Mouse (Mus musculus) Muller cell, postnatal 12 days (primary cell): Measurements from ENCODE around the gene Trmt11.
"Not testable (repeated sequence)": the region's sequence is repeated elsewhere in the genome, so short reads cannot be mapped to it uniquely, and the experiment has no call there.

Experiments
- DNase-seq: peaks from one replicate; pipeline ENCODE4 v3.0.0-alpha.2; 2015; ENCODE audit errors: inconsistent ontology term

Trmt11 gene

DNA sequence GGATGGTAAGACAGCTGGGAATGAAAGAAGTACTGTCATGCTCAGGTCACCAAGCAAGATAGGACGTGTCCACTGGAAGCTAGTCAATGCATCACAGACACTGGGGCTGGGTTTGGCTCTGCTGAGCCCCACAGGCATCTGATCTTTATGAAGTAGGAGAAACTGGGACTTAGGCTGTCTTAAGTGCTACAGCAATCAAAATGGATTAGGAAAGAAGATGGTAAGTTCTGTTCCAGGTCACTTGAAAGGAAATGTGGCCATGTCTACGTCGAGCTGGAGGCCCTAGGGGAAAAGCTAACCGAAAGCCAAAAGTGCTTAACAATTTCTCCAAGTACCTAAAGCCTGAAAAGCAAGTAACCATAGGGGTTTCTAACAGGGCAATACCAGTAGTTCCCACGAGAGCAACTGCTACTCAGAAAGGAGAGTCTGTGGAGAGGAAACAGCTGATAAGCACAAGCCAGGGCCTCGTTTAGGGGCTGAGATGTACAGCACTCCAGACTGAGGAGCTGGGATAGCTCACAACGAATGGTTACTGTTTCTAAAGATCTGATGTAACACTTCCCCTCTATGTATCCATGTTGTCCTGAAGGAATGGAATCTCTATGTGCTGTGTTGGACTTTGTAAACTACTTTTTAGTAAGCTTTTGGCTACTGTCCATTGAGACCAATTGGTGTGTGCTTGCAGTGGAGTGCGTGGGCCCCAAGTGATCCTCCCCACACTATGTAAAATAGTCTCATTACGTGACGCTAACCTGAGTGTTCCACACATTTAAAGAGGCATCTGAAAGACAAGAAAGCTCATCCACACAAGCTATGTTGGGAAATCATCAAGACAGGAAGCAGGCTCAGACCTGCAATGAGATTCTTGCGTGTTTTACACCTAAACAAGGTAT is 44.6 kb downstream of the Trmt11 start:
- DNase-seq, result no peak

DNA sequence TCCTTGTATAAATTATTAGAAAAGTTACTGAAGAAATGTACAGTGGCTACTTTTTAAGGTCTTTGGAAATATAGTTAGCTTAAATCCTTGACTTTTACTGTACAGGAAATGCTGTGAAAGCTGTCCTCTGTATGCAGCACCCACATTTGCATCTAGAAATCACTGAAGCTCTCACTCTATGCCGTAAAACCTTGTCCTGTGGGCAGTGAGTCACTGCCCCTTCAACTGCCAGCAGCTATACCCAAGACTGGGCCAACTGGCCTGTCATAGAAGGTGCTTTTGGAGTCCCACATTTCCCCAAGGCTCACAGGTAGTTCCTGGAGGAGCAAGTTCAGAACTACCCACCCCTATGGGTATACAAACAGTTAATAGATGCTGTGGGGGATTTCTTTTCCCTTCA is 48.2 kb downstream of the Trmt11 start:
- DNase-seq, result no peak

DNA sequence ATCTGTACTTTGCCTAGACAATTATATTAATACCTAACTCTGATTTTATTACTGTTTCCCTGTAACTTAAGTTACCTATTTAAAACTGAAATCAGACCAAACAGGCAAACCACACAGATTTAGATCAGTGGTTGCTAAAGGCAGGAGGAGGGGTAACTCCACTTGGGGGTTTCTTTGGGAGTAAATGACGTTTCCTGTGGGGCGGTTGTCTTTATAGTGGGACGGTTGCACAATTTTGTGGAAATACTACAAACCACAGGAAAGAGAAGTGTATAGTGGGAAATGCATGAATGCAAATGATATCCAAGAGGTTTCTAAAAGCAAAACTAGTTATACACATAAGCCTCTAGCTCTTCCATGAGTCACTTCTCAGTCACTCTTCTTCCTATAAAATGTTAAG is 50.6 kb downstream of the Trmt11 start:
- DNase-seq, result no peak

GRCm38 (mm10) chr10:30538538-30538815 is 62.1 kb downstream of the Trmt11 start:
- DNase-seq, result no peak

GRCm38 (mm10) chr10:30537734-30538537 is 62.6 kb downstream of the Trmt11 start:
- no peak for DNase-seq

GRCm38 (mm10) chr10:30535930-30536329 is 64.6 kb downstream of the Trmt11 start:
- not testable (repeated sequence) for DNase-seq

- DNase-seq, result no peak
These were observed 73.4 kb downstream of the Trmt11 start for GRCm38 (mm10) chr10:30527122-30527521.

DNA sequence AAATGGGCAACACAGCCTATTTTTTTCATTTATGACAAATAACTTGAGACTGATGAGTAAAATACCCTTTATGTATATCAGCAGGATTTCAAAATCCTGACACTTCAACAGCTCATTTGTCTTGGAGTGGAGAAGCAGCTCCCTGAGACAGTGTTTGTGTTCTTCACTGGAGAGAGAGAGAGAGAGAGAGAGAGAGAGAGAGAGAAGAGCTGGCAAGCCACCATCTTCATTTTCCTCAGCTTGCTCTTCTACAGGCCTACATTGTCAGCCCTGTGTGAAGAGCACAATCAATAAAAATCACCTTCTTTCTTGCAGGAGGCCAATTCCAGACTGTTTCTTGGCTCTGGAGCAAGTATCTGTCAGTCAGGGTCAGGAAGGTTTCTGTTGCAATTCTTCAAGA is 78.8 kb downstream of the Trmt11 start:
- DNase-seq, result no peak

DNA sequence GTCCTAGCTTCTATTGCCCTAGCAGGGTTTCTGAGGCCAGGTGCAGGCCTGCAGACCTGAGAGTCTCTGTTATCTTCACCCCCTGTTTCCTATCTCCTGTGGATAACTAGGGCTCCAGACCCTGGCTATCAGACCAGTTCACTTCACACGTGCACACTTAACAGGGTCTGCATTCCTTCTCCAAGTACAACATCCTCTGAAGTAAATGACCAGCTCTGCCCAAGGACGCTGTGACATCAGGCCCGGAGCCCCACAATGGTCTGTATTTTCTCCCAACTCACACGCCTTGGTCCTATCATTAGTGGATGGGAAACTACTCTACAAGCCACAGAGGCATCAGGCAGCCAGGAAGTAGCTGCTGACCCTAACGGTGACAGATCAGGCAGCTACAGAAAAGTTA is 81.4 kb downstream of the Trmt11 start:
- no peak for DNase-seq

DNA sequence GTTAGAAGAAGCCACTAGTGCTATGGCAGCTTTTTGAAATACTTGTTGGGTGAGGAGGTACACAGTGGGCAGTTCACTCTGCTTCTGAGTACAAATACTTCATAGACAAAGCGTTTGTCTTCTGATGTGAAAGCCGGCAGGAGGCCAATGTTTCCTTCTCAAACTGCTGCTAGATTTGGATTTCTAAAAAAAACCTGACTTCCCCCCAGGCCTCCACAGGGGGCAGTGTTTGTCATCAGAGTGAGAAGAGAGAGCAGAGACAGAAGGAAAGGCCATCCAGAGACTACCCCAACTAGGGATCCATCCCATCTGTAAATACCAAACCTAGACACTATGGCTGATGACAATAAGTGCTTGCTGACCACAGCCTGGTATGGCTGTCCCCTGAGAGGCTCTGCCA is 83.3 kb downstream of the Trmt11 start:
- no peak for DNase-seq

GRCm38 (mm10) chr10:30516771-30517170 is 83.8 kb downstream of the Trmt11 start:
- no peak for DNase-seq

- no peak for DNase-seq
These were observed 95.8 kb downstream of the Trmt11 start for GRCm38 (mm10) chr10:30504736-30505135.

GRCm38 (mm10) chr10:30503168-30503567 is 97.4 kb downstream of the Trmt11 start:
- no peak for DNase-seq

- no peak for DNase-seq
These were observed 97.8 kb downstream of the Trmt11 start for GRCm38 (mm10) chr10:30502718-30503117.

DNA sequence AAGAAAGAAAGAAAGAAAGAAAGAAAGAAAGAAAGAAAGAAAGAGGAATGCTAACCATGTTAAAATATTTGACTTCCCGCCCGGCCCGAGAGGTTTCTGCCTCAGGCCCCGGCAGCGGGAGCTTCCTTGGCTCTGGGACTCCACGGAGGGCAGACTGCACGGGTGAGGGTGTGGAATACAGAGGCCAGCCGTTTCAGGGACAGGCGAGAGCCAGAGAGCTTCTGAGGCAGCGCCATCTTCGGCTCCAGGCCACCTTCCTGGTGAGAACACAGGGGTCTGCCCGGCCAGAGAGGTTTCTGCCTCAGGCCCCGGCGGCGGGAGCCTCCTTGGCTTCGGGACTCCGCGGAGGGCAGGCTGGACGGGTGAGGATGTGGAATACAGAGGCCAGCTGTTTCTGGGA is 102.3 kb downstream of the Trmt11 start:
- DNase-seq, result not testable (repeated sequence)
